Mouse (Mus musculus): ENCODE measurements around the gene Il10rb. TPM values are rescaled to one million over a fixed set of nuclear protein-coding genes. Genes with fewer than 3 reads are reported as not detected.

The Il10rb gene
- polyA plus RNA-seq, 1 experiment from 2014 or later: 29.8 TPM

- Histone ChIP-seq H3K4me2 (no peak overlapping the region), H3K9ac (ENCODE audit: low read depth, low read length) (no peak overlapping the region), H3K4me1 (replicated peaks; ENCODE audit: control insufficient read depth, insufficient read depth, low read length) (peaks cover 16% of the 10 kb centered on the region), H3K27ac (ENCODE audit: low read depth, low read length) (no peak overlapping the region), H3K9me3 (ENCODE audit: control insufficient read depth, low read length) (no peaks in the 10 kb centered on the region), H3K4me3 (ENCODE audit: low read depth, low read length) (no peak overlapping the region), H3K27me3 (replicated peaks; ENCODE audit: control insufficient read depth, insufficient read depth, low read length) (no peaks in the 10 kb centered on the region), H3K36me3 (ENCODE audit: control insufficient read depth, insufficient read depth, low read length) (no peaks in the 10 kb centered on the region)
- ATAC-seq (replicated peaks; ENCODE audit: low FRiP score) (no peak), DNase-seq (ENCODE audit: low spot score) (no peak)
- WGBS: 72% methylated on average over 11 of the region's 11 CpGs
Measured at GRCm38 (mm10) chr16:91459841-91460370, 53.9 kb downstream of the Il10rb start.

GRCm38 (mm10) chr16:91461066-91461638, 55.2 kb downstream of the Il10rb start:
- H3K9ac ChIP-seq (ENCODE audit: low read depth, low read length): 0 out of 2 replicates have a peak overlapping the region, but pooled peaks have one; percentile 18
- DNase-seq (ENCODE audit: low spot score) (no peak), ATAC-seq (replicated peaks; ENCODE audit: low FRiP score) (no peak)
- no peaks in the 10 kb centered on the region for H3K27me3 ChIP-seq (replicated peaks; ENCODE audit: control insufficient read depth, insufficient read depth, low read length)
- no peak overlapping the region for H3K4me3 ChIP-seq (ENCODE audit: low read depth, low read length)
- WGBS: 45% methylated on average over 11 of the region's 11 CpGs
- peak overlapping the region; percentile 42 for H3K4me2 ChIP-seq
- peaks cover 26% of the 10 kb centered on the region for H3K4me1 ChIP-seq (replicated peaks; ENCODE audit: control insufficient read depth, insufficient read depth, low read length)
- H3K9me3 ChIP-seq (ENCODE audit: control insufficient read depth, low read length): no peaks in the 10 kb centered on the region
- H3K36me3 ChIP-seq (ENCODE audit: control insufficient read depth, insufficient read depth, low read length): no peaks in the 10 kb centered on the region
- H3K27ac ChIP-seq (ENCODE audit: low read depth, low read length): peak overlapping the region; percentile 41; the same call in 1 of the 2 replicates

- Histone ChIP-seq H3K27ac (ENCODE audit: low read depth, low read length) (peak overlapping the region; percentile 5; the same call in 1 of the 2 replicates), H3K9me3 (ENCODE audit: control insufficient read depth, low read length) (no peaks in the 10 kb centered on the region), H3K27me3 (replicated peaks; ENCODE audit: control insufficient read depth, insufficient read depth, low read length) (no peaks in the 10 kb centered on the region), H3K4me3 (ENCODE audit: low read depth, low read length) (no peak overlapping the region), H3K4me2 (peak overlapping the region; percentile 16; the same call in 1 of the 2 replicates), H3K9ac (ENCODE audit: low read depth, low read length) (no peak overlapping the region), H3K4me1 (replicated peaks; ENCODE audit: control insufficient read depth, insufficient read depth, low read length) (peaks cover 31% of the 10 kb centered on the region), H3K36me3 (ENCODE audit: control insufficient read depth, insufficient read depth, low read length) (no peaks in the 10 kb centered on the region)
- ATAC-seq (replicated peaks; ENCODE audit: low FRiP score) (no peak), DNase-seq (ENCODE audit: low spot score) (no peak)
- 55% methylated on average over 9 of the region's 9 CpGs for WGBS
Measured at GRCm38 (mm10) chr16:91461773-91462181, 55.8 kb downstream of the Il10rb start.

GRCm38 (mm10) chr16:91462644-91463043, 56.7 kb downstream of the Il10rb start:
- ATAC-seq (replicated peaks; ENCODE audit: low FRiP score): no peak
- H3K4me1 ChIP-seq (replicated peaks; ENCODE audit: control insufficient read depth, insufficient read depth, low read length): peaks cover 32% of the 10 kb centered on the region
- no peak overlapping the region for H3K4me2 ChIP-seq
- H3K9me3 ChIP-seq (ENCODE audit: control insufficient read depth, low read length): no peaks in the 10 kb centered on the region
- peak overlapping the region; percentile 59 for H3K27ac ChIP-seq (ENCODE audit: low read depth, low read length)
- no peak for DNase-seq (ENCODE audit: low spot score)
- no peak overlapping the region for H3K4me3 ChIP-seq (ENCODE audit: low read depth, low read length)
- H3K36me3 ChIP-seq (ENCODE audit: control insufficient read depth, insufficient read depth, low read length): no peaks in the 10 kb centered on the region
- no peak overlapping the region for H3K9ac ChIP-seq (ENCODE audit: low read depth, low read length)
- WGBS: 71% methylated on average over 3 of the region's 3 CpGs
- H3K27me3 ChIP-seq (replicated peaks; ENCODE audit: control insufficient read depth, insufficient read depth, low read length): no peaks in the 10 kb centered on the region

GRCm38 (mm10) chr16:91463400-91463799, 57.4 kb downstream of the Il10rb start:
- no peak for DNase-seq (ENCODE audit: low spot score)
- H3K4me1 ChIP-seq (replicated peaks; ENCODE audit: control insufficient read depth, insufficient read depth, low read length): peaks cover 32% of the 10 kb centered on the region
- no peak for ATAC-seq (replicated peaks; ENCODE audit: low FRiP score)
- peak overlapping the region; percentile 67; the same call in 1 of the 2 replicates for H3K4me3 ChIP-seq (ENCODE audit: low read depth, low read length)
- H3K9me3 ChIP-seq (ENCODE audit: control insufficient read depth, low read length): no peaks in the 10 kb centered on the region
- 70% methylated on average over 2 of the region's 2 CpGs for WGBS
- H3K36me3 ChIP-seq (ENCODE audit: control insufficient read depth, insufficient read depth, low read length): no peaks in the 10 kb centered on the region
- 0 out of 2 replicates have a peak overlapping the region, but pooled peaks have one; percentile 59 for H3K27ac ChIP-seq (ENCODE audit: low read depth, low read length)
- peak overlapping the region; percentile 98 for H3K4me2 ChIP-seq
- no peaks in the 10 kb centered on the region for H3K27me3 ChIP-seq (replicated peaks; ENCODE audit: control insufficient read depth, insufficient read depth, low read length)
- no peak overlapping the region for H3K9ac ChIP-seq (ENCODE audit: low read depth, low read length)

- 77% methylated on average over 4 of the region's 4 CpGs for WGBS
- Histone ChIP-seq H3K27me3 (replicated peaks; ENCODE audit: control insufficient read depth, insufficient read depth, low read length) (no peaks in the 10 kb centered on the region), H3K4me1 (replicated peaks; ENCODE audit: control insufficient read depth, insufficient read depth, low read length) (peaks cover 31% of the 10 kb centered on the region), H3K36me3 (ENCODE audit: control insufficient read depth, insufficient read depth, low read length) (no peaks in the 10 kb centered on the region), H3K4me3 (ENCODE audit: low read depth, low read length) (peak overlapping the region; percentile 67), H3K4me2 (peak overlapping the region; percentile 98), H3K9me3 (ENCODE audit: control insufficient read depth, low read length) (no peaks in the 10 kb centered on the region), H3K9ac (ENCODE audit: low read depth, low read length) (peak overlapping the region; percentile 86), H3K27ac (ENCODE audit: low read depth, low read length) (peak overlapping the region; percentile 59)
- ATAC-seq (replicated peaks; ENCODE audit: low FRiP score) (no peak), DNase-seq (ENCODE audit: low spot score) (no peak)
Measured at GRCm38 (mm10) chr16:91463836-91464400, 58.0 kb downstream of the Il10rb start.

- no peaks in the 10 kb centered on the region for H3K27me3 ChIP-seq (replicated peaks; ENCODE audit: control insufficient read depth, insufficient read depth, low read length)
- no peaks in the 10 kb centered on the region for H3K36me3 ChIP-seq (ENCODE audit: control insufficient read depth, insufficient read depth, low read length)
- H3K9ac ChIP-seq (ENCODE audit: low read depth, low read length): peak overlapping the region; percentile 86
- ATAC-seq (replicated peaks; ENCODE audit: low FRiP score) (peak; percentile 97), DNase-seq (ENCODE audit: low spot score) (peak; percentile 98)
- H3K4me1 ChIP-seq (replicated peaks; ENCODE audit: control insufficient read depth, insufficient read depth, low read length): peaks cover 29% of the 10 kb centered on the region
- H3K27ac ChIP-seq (ENCODE audit: low read depth, low read length): peak overlapping the region; percentile 69
- WGBS: 2% methylated on average over 44 of the region's 44 CpGs
- H3K4me2 ChIP-seq: peak overlapping the region; percentile 98
- H3K9me3 ChIP-seq (ENCODE audit: control insufficient read depth, low read length): no peaks in the 10 kb centered on the region
- peak overlapping the region; percentile 67 for H3K4me3 ChIP-seq (ENCODE audit: low read depth, low read length)
Measured at GRCm38 (mm10) chr16:91464594-91465504, 58.9 kb downstream of the Il10rb start.

- H3K27ac ChIP-seq (ENCODE audit: low read depth, low read length): no peak overlapping the region; the same call in 1 of the 2 replicates
- H3K9me3 ChIP-seq (ENCODE audit: control insufficient read depth, low read length): no peaks in the 10 kb centered on the region
- no peaks in the 10 kb centered on the region for H3K27me3 ChIP-seq (replicated peaks; ENCODE audit: control insufficient read depth, insufficient read depth, low read length)
- ATAC-seq (replicated peaks; ENCODE audit: low FRiP score): no peak
- H3K4me3 ChIP-seq (ENCODE audit: low read depth, low read length): peak overlapping the region; percentile 67
- H3K9ac ChIP-seq (ENCODE audit: low read depth, low read length): peak overlapping the region; percentile 79
- no peaks in the 10 kb centered on the region for H3K36me3 ChIP-seq (ENCODE audit: control insufficient read depth, insufficient read depth, low read length)
- peak overlapping the region; percentile 98 for H3K4me2 ChIP-seq
- 58% methylated on average over 13 of the region's 13 CpGs for WGBS
- no peak for DNase-seq (ENCODE audit: low spot score)
- H3K4me1 ChIP-seq (replicated peaks; ENCODE audit: control insufficient read depth, insufficient read depth, low read length): peaks cover 29% of the 10 kb centered on the region
Measured at GRCm38 (mm10) chr16:91465505-91466240, 59.7 kb downstream of the Il10rb start.

Measured in liver, embryonic 11.5 days (tissue).